Mouse (Mus musculus): ENCODE measurements around the gene Lrrc2.

- TF ChIP-seq CTCF (conservative IDR thresholded peaks at IDR 0.05 in 1 of 2, IDR thresholded peaks at IDR 0.05 in 1 of 2; ENCODE audit: low read depth in 2 of 2, low read length in 2 of 2): no peak
- no peak for TF ChIP-seq POLR2A (IDR thresholded peaks at IDR 0.05; ENCODE audit: low read depth, low read length)
- TF ChIP-seq POLR2AphosphoS2 (IDR thresholded peaks at IDR 0.05; ENCODE audit: low read depth, low read length): no peak
- no peak for TF ChIP-seq KAT2A (IDR thresholded peaks at IDR 0.05; ENCODE audit: insufficient replicate concordance, low read length)
- no peak for TF ChIP-seq MAX (IDR thresholded peaks at IDR 0.05; ENCODE audit: low read length)
- no peak for TF ChIP-seq MYC (IDR thresholded peaks at IDR 0.05; ENCODE audit: low read depth, low read length)
- no peak for TF ChIP-seq ETS1 (conservative IDR thresholded peaks at IDR 0.05; ENCODE audit: low read depth, low read length)
- no peak for TF ChIP-seq USF1 (IDR thresholded peaks at IDR 0.05; ENCODE audit: low read depth, low read length)
- TF ChIP-seq CHD2 (IDR thresholded peaks at IDR 0.05; ENCODE audit: low read length): no peak
Observed at GRCm38 (mm10) chr9:110947261-110947661, 4.1 kb upstream of the Lrrc2 start.
